ENCODE assay signal across 8 mouse cellular contexts in genomic region chr6:83572671-83573070, GRCm38 (mm10). TPM values are rescaled to one million over a fixed set of nuclear protein-coding genes. Genes with fewer than 3 reads are reported as not detected.
DNase-seq lines count a peak whose midpoint lies in the region; ATAC-seq lines count a peak whose summit lies in the region.

TSS of gene Stambp (minus strand) at chr6:83572729.

- no peaks in the 10 kb centered on the region for H3K9me3 ChIP-seq in heart, embryonic 14.5 days (ENCODE audit: control insufficient read depth, low read length)
- H3K9me3 ChIP-seq in midbrain, embryonic 14.5 days (ENCODE audit: control insufficient read depth, low read length), result no peaks in the 10 kb centered on the region

- H3K4me3 ChIP-seq in heart, embryonic 14.5 days (ENCODE audit: control insufficient read depth in 1 of 2, insufficient read depth in 1 of 2, low read depth in 1 of 2, low read length in 2 of 2), result peak within 1 kb of the TSS; percentile 74 to 92
- H3K4me3 ChIP-seq in midbrain, embryonic 14.5 days (replicated peaks; ENCODE audit: low read depth, low read length), result peak within 1 kb of the TSS; percentile 79

- H3K4me1 ChIP-seq in heart, embryonic 14.5 days (ENCODE audit: control insufficient read depth in 2 of 2, insufficient read depth in 2 of 2, low read length in 2 of 2), result peaks cover 6 to 10% of the 10 kb centered on the region in 2 experiments
- H3K4me1 ChIP-seq in midbrain, embryonic 14.5 days (ENCODE audit: control insufficient read depth, insufficient read depth, low read length), result peaks cover 15% of the 10 kb centered on the region; the same call in 1 of the 2 replicates

- H3K27me3 ChIP-seq in heart, embryonic 14.5 days (ENCODE audit: control insufficient read depth, insufficient read depth, low read length), result no peaks in the 10 kb centered on the region
- H3K27me3 ChIP-seq in midbrain, embryonic 14.5 days (ENCODE audit: control insufficient read depth, insufficient read depth, low read length), result no peaks in the 10 kb centered on the region

- peak within 1 kb of the TSS; percentile 50 to 64 for H3K27ac ChIP-seq in heart, embryonic 14.5 days (replicated peaks in 1 of 2; ENCODE audit: control insufficient read depth in 1 of 2, insufficient read depth in 1 of 2, low read depth in 2 of 2, low read length in 2 of 2)
- H3K27ac ChIP-seq in midbrain, embryonic 14.5 days (replicated peaks; ENCODE audit: low read depth, low read length), result peak within 1 kb of the TSS; percentile 90

- no peak for ATAC-seq in CD4-positive, CD25-positive, alpha-beta regulatory T cell, adult 4 months
- 0 out of 2 replicates have a peak, but pooled peaks have one; percentile 33 for ATAC-seq in heart, embryonic 14.5 days (ENCODE audit: insufficient number of reproducible peaks, insufficient read depth, low FRiP score, low read depth)
- ATAC-seq in midbrain, embryonic 14.5 days (ENCODE audit: low FRiP score, low TSS enrichment), result peak; percentile 81

- H3K4me2 ChIP-seq in heart, embryonic 14.5 days (ENCODE audit: low read length), result peak within 1 kb of the TSS; percentile 89
- H3K4me2 ChIP-seq in midbrain, embryonic 14.5 days (ENCODE audit: low read length), result peak within 1 kb of the TSS; percentile 93

- peaks cover 12% of the 10 kb centered on the region for H3K36me3 ChIP-seq in heart, embryonic 14.5 days (ENCODE audit: control insufficient read depth, insufficient read depth, low read length)
- peaks cover 11% of the 10 kb centered on the region; the same call in 1 of the 2 replicates for H3K36me3 ChIP-seq in midbrain, embryonic 14.5 days (ENCODE audit: control insufficient read depth, insufficient read depth, low read length)

- H3K9ac ChIP-seq in heart, embryonic 14.5 days (ENCODE audit: low read length), result peak within 1 kb of the TSS; percentile 82
- H3K9ac ChIP-seq in midbrain, embryonic 14.5 days (replicated peaks; ENCODE audit: low read length), result peak within 1 kb of the TSS; percentile 86

- DNase-seq in frontal cortex, adult 2 months (ENCODE audit: extremely low spot score in 1 of 2, low spot score in 1 of 2), result peak in 1 of 2 experiments; percentile 9
- DNase-seq in frontal cortex, postnatal 25 days (ENCODE audit: low spot score in 2 of 2), result no peak
- DNase-seq in cerebellum, postnatal 10 days, result peak; percentile 52 to 61
- no peak for DNase-seq in left cerebral cortex, adult 8-10 months (ENCODE audit: low spot score in 2 of 2)
- no peak for DNase-seq in midbrain, embryonic 14.5 days
- DNase-seq in spleen, postnatal 36 days (ENCODE audit: low spot score in 2 of 2), result no peak

- 2% methylated on average over 7 of the region's 11 CpGs for WGBS in heart, embryonic 14.5 days
- WGBS in midbrain, embryonic 14.5 days, result 0% methylated on average over 9 of the region's 11 CpGs

RNA-seq across cellular contexts. Expression of gene Stambp, which starts in this region (rescaled TPM):
- 34.6 and 38.7 TPM in 2 replicates for polyA plus RNA-seq in frontal cortex, adult 2 months (2012; rRNA removed)
- polyA plus RNA-seq in CD4-positive, CD25-positive, alpha-beta regulatory T cell, adult 4 months (2017; shearing (Covaris generic)), result 10 to 100 TPM; 29.5 to 34.5 TPM
- 27.7 TPM in 2 replicates for polyA plus RNA-seq in heart, embryonic 14.5 days (2014; fragmentation: Nextera tagmentation; extraction: Ambion mirVana)
- total RNA-seq in left cerebral cortex, adult 8-10 months (2022), result 10 to 100 TPM; 32.9 to 39.3 (median 37.3) TPM
- 63.6 and 64.4 TPM in 2 replicates for polyA plus RNA-seq in midbrain, embryonic 14.5 days (2014; fragmentation: Nextera tagmentation; extraction: Ambion mirVana)

Comparison
In these comparisons a context has a peak if more than half of its experiments do, and no peak if none do; other contexts are left out.
1. DNase-seq: peak in cerebellum, postnatal 10 days (2 of 2); none in frontal cortex, postnatal 25 days (0 of 2), left cerebral cortex, adult 8-10 months (0 of 2), midbrain, embryonic 14.5 days (single experiment) and spleen, postnatal 36 days (0 of 2).